Mouse (Mus musculus) CH12.LX (cell line): ENCODE results near the gene Cox8a.

Experiments
- CTCF ChIP-seq, 2 experiments: IDR thresholded peaks in 1 of 2; conservative IDR thresholded peaks in 1 of 2; 2 replicates each; pipeline ENCODE4 v1.5.1; 2011 to 2012; ENCODE audit warnings: low read depth in 2 of 2, low read length in 2 of 2, improper control_type of control experiment in 1 of 2, inconsistent platforms in 1 of 2, mild to moderate bottlenecking in 1 of 2, moderate library complexity in 1 of 2
- E2F4 ChIP-seq: IDR thresholded peaks from 2 replicates; pipeline ENCODE4 v1.6.1; 2011; ENCODE audit warnings: low read depth, low read length, improper control_type of control experiment; ENCODE audit not compliant: insufficient replicate concordance
- EP300 ChIP-seq: IDR thresholded peaks from 2 replicates; pipeline ENCODE4 v1.6.1; 2011; ENCODE audit warnings: low read length, improper control_type of control experiment
- JUND ChIP-seq: conservative IDR thresholded peaks from 2 replicates; pipeline ENCODE4 v1.6.1; 2011; ENCODE audit warnings: low read depth, low read length, improper control_type of control experiment
- KAT2A ChIP-seq: IDR thresholded peaks from 2 replicates; pipeline ENCODE4 v1.6.1; 2012; ENCODE audit warnings: low read length, improper control_type of control experiment, inconsistent platforms; ENCODE audit not compliant: insufficient replicate concordance
- MAX ChIP-seq: IDR thresholded peaks from 2 replicates; pipeline ENCODE4 v1.6.1; 2011; ENCODE audit warnings: low read length, improper control_type of control experiment
- MYC ChIP-seq: IDR thresholded peaks from 2 replicates; pipeline ENCODE4 v1.6.1; 2011; ENCODE audit warnings: low read depth, mild to moderate bottlenecking, improper control_type of control experiment, low read length
- POLR2A ChIP-seq: IDR thresholded peaks from 2 replicates; pipeline ENCODE4 v1.6.1; 2011; ENCODE audit warnings: low read depth, mild to moderate bottlenecking, improper control_type of control experiment, low read length
- USF1 ChIP-seq: IDR thresholded peaks from 2 replicates; pipeline ENCODE4 v1.6.1; 2014; ENCODE audit warnings: low read depth, mild to moderate bottlenecking, inconsistent platforms, low read length, improper control_type of control experiment
- ZC3H11A ChIP-seq: IDR thresholded peaks from 2 replicates; pipeline ENCODE4 v1.6.1; 2012; ENCODE audit warnings: low read depth, mild to moderate bottlenecking, inconsistent platforms, low read length, improper control_type of control experiment

DNA sequence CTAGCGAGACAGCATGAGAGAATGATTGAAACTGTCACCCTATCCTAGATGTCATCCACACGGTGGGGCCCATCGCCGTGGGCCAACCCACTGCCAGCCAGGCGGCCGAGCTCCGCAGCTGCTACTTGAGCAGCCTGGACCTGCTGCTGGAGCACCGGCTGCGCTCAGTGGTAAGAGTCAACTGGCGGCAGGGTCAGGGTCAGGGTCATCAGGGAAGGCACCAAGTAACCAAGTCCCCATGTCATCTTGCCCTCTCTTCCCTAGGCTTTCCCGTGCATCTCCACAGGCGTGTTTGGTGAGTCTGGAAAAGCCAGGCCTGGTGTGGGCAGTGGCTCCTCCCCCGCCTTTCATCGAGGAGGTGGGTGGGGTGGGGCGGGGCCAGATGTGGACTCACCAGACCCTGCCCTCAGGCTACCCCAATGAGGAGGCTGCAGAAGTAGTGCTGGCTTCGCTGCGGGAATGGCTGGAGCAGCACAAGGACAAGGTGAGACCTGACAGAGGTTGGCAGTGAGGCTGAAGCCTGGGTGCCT lies 20.6 kb downstream of the Cox8a start:
- no peak for TF ChIP-seq CTCF (conservative IDR thresholded peaks at IDR 0.05 in 1 of 2, IDR thresholded peaks at IDR 0.05 in 1 of 2; ENCODE audit: low read depth in 2 of 2, low read length in 2 of 2)
- no peak for TF ChIP-seq KAT2A
- TF ChIP-seq MYC: no peak
- no peak for TF ChIP-seq MAX
- no peak for TF ChIP-seq ZC3H11A
- no peak for TF ChIP-seq JUND
- TF ChIP-seq POLR2A: no peak
- TF ChIP-seq EP300: no peak
- TF ChIP-seq E2F4: no peak
- TF ChIP-seq USF1: no peak
